Mouse (Mus musculus) liver, embryonic 11.5 days (tissue): ENCODE measurements around the gene Smpdl3b. TPM values are rescaled to one million over a fixed set of nuclear protein-coding genes. Genes with fewer than 3 reads are reported as not detected.
A peak's percentile ranks its signal among the peaks of the same experiment; 100 is the strongest.
"Not testable (repeated sequence)": the region's sequence is repeated elsewhere in the genome, so short reads cannot be mapped to it uniquely, and the experiment has no call there.

ENCODE experiments used
- ATAC-seq: fragments of 200-750 bp; cut with Nextera tagmentation; replicated peaks from 2 replicates; pipeline ENCODE4 v1.8.0; 2017; ENCODE audit warnings: moderate number of reproducible peaks, mild to moderate bottlenecking, moderate TSS enrichment, moderate library complexity; ENCODE audit not compliant: low FRiP score
- DNase-seq: peaks from one replicate; pipeline ENCODE4 v3.0.0-alpha.2; 2017; ENCODE audit warnings: low spot score
- H3K27ac ChIP-seq: fragments of 300-500 bp; sonication (generic); 2 replicates; pipeline ENCODE4 v1.5.1; 2014; ENCODE audit warnings: mild to moderate bottlenecking, low read depth, low read length, control low read depth
- H3K27me3 ChIP-seq: fragments of 300-500 bp; sonication (generic); replicated peaks from 2 replicates; pipeline ENCODE4 v1.6.1; 2014; ENCODE audit warnings: low read length, mixed read lengths; ENCODE audit not compliant: control insufficient read depth, insufficient read depth
- H3K36me3 ChIP-seq: fragments of 300-500 bp; sonication (generic); 2 replicates; pipeline ENCODE4 v1.6.1; 2014; ENCODE audit warnings: mild to moderate bottlenecking, low read length, moderate library complexity, mixed read lengths; ENCODE audit not compliant: control insufficient read depth, insufficient read depth
- H3K4me1 ChIP-seq: fragments of 300-500 bp; sonication (generic); replicated peaks from 2 replicates; pipeline ENCODE4 v1.6.1; 2014; ENCODE audit warnings: low read length, mixed read lengths; ENCODE audit not compliant: control insufficient read depth, insufficient read depth
- H3K4me2 ChIP-seq: fragments of 300-500 bp; sonication (generic); 2 replicates; pipeline ENCODE4 v1.6.1; 2014; ENCODE audit warnings: mild to moderate bottlenecking, control low read depth, moderate library complexity
- H3K4me3 ChIP-seq: fragments of 300-500 bp; sonication (generic); 2 replicates; pipeline ENCODE4 v1.5.1; 2014; ENCODE audit warnings: low read depth, low read length, control low read depth
- H3K9ac ChIP-seq: fragments of 300-500 bp; sonication (generic); 2 replicates; pipeline ENCODE4 v1.6.1; 2014; ENCODE audit warnings: low read depth, low read length, control low read depth
- H3K9me3 ChIP-seq: fragments of 300-500 bp; sonication (generic); 2 replicates; pipeline ENCODE4 v1.6.1; 2016; ENCODE audit warnings: low read length, inconsistent platforms, mixed read lengths; ENCODE audit not compliant: control insufficient read depth
- WGBS: fragments of 180-500 bp; shearing (Covaris S2); extraction: QIAGEN DNeasy Blood & Tissue Kit; methylation state at CpG from one replicate; pipeline ENCODE4 v1.1.7; 2014; 5-methylcytosine and 5-hydroxymethylcytosine counted together
- polyA plus RNA-seq: library from polyadenylated mRNA; unstranded; fragments of >200 nt; fragmentation: Nextera tagmentation; extraction: Ambion mirVana; gene quantifications from 2 replicates; pipeline ENCODE4 v1.2.1, GENCODE M21; 2014

The Smpdl3b gene
- polyA plus RNA-seq, 1 experiment from 2014 or later: 2.9 TPM

- H3K4me3 ChIP-seq: no peak overlapping the region
- ATAC-seq (no peak), DNase-seq (no peak)
- no peaks in the 10 kb centered on the region for H3K27me3 ChIP-seq
- H3K27ac ChIP-seq: no peak overlapping the region
- H3K4me2 ChIP-seq: no peak overlapping the region
- peaks cover 59% of the 10 kb centered on the region for H3K36me3 ChIP-seq
- H3K9me3 ChIP-seq: no peaks in the 10 kb centered on the region
- no peak overlapping the region for H3K9ac ChIP-seq
- H3K4me1 ChIP-seq: no peaks in the 10 kb centered on the region
- WGBS: 91% methylated on average over 9 of the region's 9 CpGs
Measured at GRCm38 (mm10) chr4:132771776-132772175, 14.7 kb upstream of the Smpdl3b start.

- peak within 1 kb of the TSS; percentile 96 for H3K9ac ChIP-seq
Measured at GRCm38 (mm10) chr4:132767914-132768876, 11.1 kb upstream of the Smpdl3b start, which contains the start of gene Rpa2. Gene Rpa2 (plus strand): TSS chr4:132768332.

GRCm38 (mm10) chr4:132763125-132763524 lies 6.1 kb upstream of the Smpdl3b start:
- not testable (repeated sequence) for H3K9ac ChIP-seq, H3K27ac ChIP-seq, H3K4me2 ChIP-seq, H3K4me1 ChIP-seq, DNase-seq, H3K9me3 ChIP-seq, H3K27me3 ChIP-seq, ATAC-seq, H3K4me3 ChIP-seq, H3K36me3 ChIP-seq
- WGBS: 88% methylated on average over 3 of the region's 3 CpGs

More at GRCm38 (mm10) chr4:132767914-132768876, 11.1 kb upstream of the Smpdl3b start, which contains the start of gene Rpa2:
- under 1% methylated on average over 71 of the region's 71 CpGs for WGBS
- peak within 1 kb of the TSS; percentile 85 for H3K4me2 ChIP-seq
- peak within 1 kb of the TSS; percentile 72 for H3K27ac ChIP-seq
- H3K27me3 ChIP-seq: no peaks in the 10 kb centered on the region
- peaks cover 27% of the 10 kb centered on the region for H3K36me3 ChIP-seq
- ATAC-seq (peak; percentile 92), DNase-seq (peak; percentile 94)
- no peaks in the 10 kb centered on the region for H3K4me1 ChIP-seq
- H3K9me3 ChIP-seq: no peaks in the 10 kb centered on the region
- H3K4me3 ChIP-seq: peak within 1 kb of the TSS; percentile 77

GRCm38 (mm10) chr4:132762602-132763001 lies 5.5 kb upstream of the Smpdl3b start:
- H3K4me3 ChIP-seq: no peak overlapping the region
- H3K27me3 ChIP-seq: peaks cover 6% of the 10 kb centered on the region; the same call in 1 of the 2 replicates
- WGBS: 73% methylated on average over 6 of the region's 6 CpGs
- no peaks in the 10 kb centered on the region for H3K9me3 ChIP-seq
- H3K36me3 ChIP-seq: no peaks in the 10 kb centered on the region
- H3K27ac ChIP-seq: no peak overlapping the region
- no peak for DNase-seq
- H3K9ac ChIP-seq: no peak overlapping the region
- no peak for ATAC-seq
- H3K4me2 ChIP-seq: no peak overlapping the region
- no peaks in the 10 kb centered on the region for H3K4me1 ChIP-seq

DNA sequence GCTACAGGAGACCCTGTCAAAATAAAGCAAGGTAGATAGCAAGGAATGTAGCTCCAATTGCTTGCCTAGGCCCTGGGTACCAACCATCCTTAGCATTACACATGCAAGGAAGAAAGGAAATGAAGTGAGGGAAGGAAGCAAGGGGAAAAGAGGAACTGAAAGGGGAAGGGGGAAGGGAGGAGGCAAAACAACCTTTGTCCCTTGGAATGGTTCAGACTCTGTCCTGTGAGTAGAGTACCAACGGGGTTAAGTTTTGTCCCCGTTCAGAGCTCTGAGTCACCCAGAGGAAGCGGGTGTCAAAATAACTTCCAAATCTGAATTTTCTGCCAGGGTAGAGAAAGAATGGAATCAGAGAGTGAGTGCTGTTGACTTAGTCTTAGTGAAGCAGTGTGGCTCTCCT lies 3.2 kb upstream of the Smpdl3b start:
- H3K4me1 ChIP-seq: 0 out of 2 replicates have a peak, but pooled peaks cover 5% of the 10 kb centered on the region
- H3K9ac ChIP-seq: no peak overlapping the region
- no peaks in the 10 kb centered on the region for H3K9me3 ChIP-seq
- H3K27me3 ChIP-seq: peaks cover 20% of the 10 kb centered on the region; the same call in 1 of the 2 replicates
- ATAC-seq (no peak), DNase-seq (no peak)
- H3K4me2 ChIP-seq: no peak overlapping the region
- H3K4me3 ChIP-seq: no peak overlapping the region
- WGBS: 42% methylated on average over 3 of the region's 3 CpGs
- no peaks in the 10 kb centered on the region for H3K36me3 ChIP-seq
- no peak overlapping the region for H3K27ac ChIP-seq

GRCm38 (mm10) chr4:132757633-132758351 lies 740 bp upstream of the Smpdl3b start:
- Histone ChIP-seq H3K9ac (no peak overlapping the region), H3K4me2 (no peak overlapping the region), H3K27me3 (peaks cover 20% of the 10 kb centered on the region; the same call in 1 of the 2 replicates), H3K27ac (no peak overlapping the region), H3K4me3 (no peak overlapping the region; the same call in 1 of the 2 replicates), H3K36me3 (no peaks in the 10 kb centered on the region), H3K4me1 (0 out of 2 replicates have a peak, but pooled peaks cover 5% of the 10 kb centered on the region), H3K9me3 (no peaks in the 10 kb centered on the region)
- WGBS: 72% methylated on average over 7 of the region's 7 CpGs
- no peak for DNase-seq
- ATAC-seq: no peak

- H3K36me3 ChIP-seq: no peaks in the 10 kb centered on the region
- 66% methylated on average over 6 of the region's 6 CpGs for WGBS
- ATAC-seq (no peak), DNase-seq (no peak)
- H3K9me3 ChIP-seq: no peaks in the 10 kb centered on the region
- H3K27me3 ChIP-seq: peaks cover 18% of the 10 kb centered on the region; the same call in 1 of the 2 replicates
- no peak overlapping the region for H3K9ac ChIP-seq
- no peak overlapping the region for H3K4me3 ChIP-seq
- no peak overlapping the region for H3K4me2 ChIP-seq
- no peak overlapping the region for H3K27ac ChIP-seq
- H3K4me1 ChIP-seq: 0 out of 2 replicates have a peak, but pooled peaks cover 5% of the 10 kb centered on the region
Measured at GRCm38 (mm10) chr4:132752992-132753391, 4.1 kb downstream of the Smpdl3b start.

DNA sequence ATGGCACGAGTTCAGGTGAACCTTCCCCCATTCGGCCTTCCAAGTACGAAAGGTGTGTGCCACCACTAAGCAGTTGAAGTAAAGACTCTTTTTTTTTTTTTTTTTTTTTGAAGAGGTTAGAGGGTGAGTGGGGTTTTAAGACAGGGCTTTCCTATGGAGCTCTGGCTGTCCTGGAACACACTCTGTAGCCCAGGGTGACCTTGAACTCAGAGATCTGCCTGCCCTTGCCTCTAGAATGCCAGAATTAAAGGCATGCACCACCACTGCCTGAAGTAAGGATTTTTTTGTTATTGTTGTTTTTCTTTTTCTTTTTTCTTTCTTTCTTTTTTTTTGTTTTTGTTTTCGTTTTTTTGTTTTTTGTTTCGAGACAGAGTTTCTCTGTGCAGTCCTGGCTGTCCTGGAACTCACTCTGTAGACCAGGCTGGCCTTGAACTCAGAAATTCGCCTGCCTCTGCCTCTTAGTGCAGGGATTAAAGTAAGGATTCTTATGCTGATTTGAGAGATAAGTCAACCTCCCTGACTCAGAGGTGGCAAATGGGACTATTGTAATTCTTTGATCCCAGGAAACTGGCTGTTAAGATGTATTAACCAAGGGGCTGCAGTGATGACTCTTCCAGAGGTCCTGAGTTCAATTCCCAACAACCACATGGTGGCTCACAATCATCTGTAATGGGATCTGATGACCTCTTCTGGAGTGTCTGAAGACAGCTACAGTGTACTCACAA lies 7.6 kb downstream of the Smpdl3b start:
- no peak for ATAC-seq
- H3K27me3 ChIP-seq: no peaks in the 10 kb centered on the region
- 82% methylated on average over 6 of the region's 6 CpGs for WGBS
- H3K4me3 ChIP-seq: no peak overlapping the region
- H3K27ac ChIP-seq: no peak overlapping the region
- peaks cover 9% of the 10 kb centered on the region for H3K4me1 ChIP-seq
- H3K4me2 ChIP-seq: no peak overlapping the region
- H3K36me3 ChIP-seq: no peaks in the 10 kb centered on the region
- no peaks in the 10 kb centered on the region for H3K9me3 ChIP-seq
- no peak overlapping the region for H3K9ac ChIP-seq
- DNase-seq: no peak
